Mouse (Mus musculus): ENCODE measurements around the gene Ppm1n. TPM values are rescaled to one million over a fixed set of nuclear protein-coding genes. Genes with fewer than 3 reads are reported as not detected.
A peak's percentile ranks its signal among the peaks of the same experiment; 100 is the strongest.

Ppm1n gene
- polyA plus RNA-seq, 1 experiment: 0.30 TPM

DNA sequence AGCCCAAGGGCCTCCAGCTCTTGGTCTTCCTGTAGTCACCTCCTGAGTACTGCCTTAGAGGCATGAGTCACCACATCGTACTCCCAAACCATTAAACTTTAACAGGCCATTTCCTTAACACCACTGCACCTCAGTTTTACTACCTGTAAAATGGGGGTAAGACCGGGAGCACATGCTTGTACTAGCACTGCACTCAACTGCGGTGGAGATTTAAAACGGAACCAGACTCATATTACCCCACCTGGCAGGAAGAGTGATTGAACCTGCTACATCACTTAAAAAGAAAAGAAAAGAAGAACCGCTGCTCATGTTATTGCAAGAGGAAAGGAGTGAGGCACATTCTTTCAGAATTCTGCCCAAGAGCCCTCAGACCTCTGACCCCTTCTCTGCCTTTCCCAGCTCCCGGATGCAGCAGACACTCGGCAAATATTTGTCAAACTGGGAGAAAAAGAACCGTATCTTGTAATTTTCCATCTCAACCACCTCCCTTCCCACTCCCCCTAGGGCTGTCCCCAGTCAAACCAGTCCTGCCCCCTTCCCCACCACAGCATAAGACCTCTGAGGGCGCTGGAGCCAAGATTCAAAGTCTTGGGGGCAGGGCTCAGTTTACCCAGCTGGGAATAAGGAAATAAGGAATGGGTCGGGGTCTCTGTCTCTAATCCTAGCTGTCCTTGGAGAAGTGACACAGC lies 10.7 kb downstream of the Ppm1n start:
- H3K36me3 ChIP-seq (ENCODE audit: control insufficient read depth, insufficient read depth, low read length): no peaks in the 10 kb centered on the region
- no peaks in the 10 kb centered on the region for H3K27me3 ChIP-seq (ENCODE audit: control insufficient read depth, insufficient read depth, low read length)
- H3K27ac ChIP-seq (ENCODE audit: control insufficient read depth, insufficient read depth, low read depth, low read length): peak overlapping the region; percentile 0; the same call in 1 of the 2 replicates
- peaks cover 26% of the 10 kb centered on the region for H3K4me1 ChIP-seq (ENCODE audit: control insufficient read depth, insufficient read depth, low read length)
- TF ChIP-seq CTCF (IDR thresholded peaks at IDR 0.05; ENCODE audit: control insufficient read depth, insufficient read depth, insufficient replicate concordance, low read depth, low read length) (no peak), POLR2A (IDR thresholded peaks at IDR 0.05; ENCODE audit: control insufficient read depth, low read depth, low read length) (no peak)
- 0 out of 2 replicates have a peak overlapping the region, but pooled peaks have one; percentile 1 for H3K4me3 ChIP-seq (ENCODE audit: control insufficient read depth, low read depth, low read length)

DNA sequence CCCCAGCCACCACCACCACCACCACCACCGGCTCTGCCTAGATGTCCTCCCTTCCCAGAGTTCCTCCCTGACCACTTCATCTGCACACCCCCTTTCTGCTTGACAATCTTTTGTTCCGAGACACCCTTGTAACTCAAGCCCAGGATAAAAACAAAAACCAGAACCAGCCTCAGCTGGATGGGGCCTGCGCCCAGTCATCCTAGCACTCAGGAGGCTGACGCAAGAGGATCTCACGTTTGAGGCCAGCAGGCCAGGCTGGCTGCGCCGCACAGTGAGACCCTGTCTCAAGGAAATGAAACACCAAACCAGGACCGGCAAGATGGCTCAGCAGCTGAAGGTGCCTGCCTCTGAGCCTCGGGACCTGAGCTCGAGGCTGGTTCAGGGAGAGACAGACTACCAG lies 12.8 kb downstream of the Ppm1n start:
- Histone ChIP-seq H3K4me1 (ENCODE audit: control insufficient read depth, insufficient read depth, low read length) (peaks cover 20% of the 10 kb centered on the region), H3K36me3 (ENCODE audit: control insufficient read depth, insufficient read depth, low read length) (no peaks in the 10 kb centered on the region), H3K4me3 (ENCODE audit: control insufficient read depth, low read depth, low read length) (no peak overlapping the region), H3K27me3 (ENCODE audit: control insufficient read depth, insufficient read depth, low read length) (no peaks in the 10 kb centered on the region), H3K27ac (ENCODE audit: control insufficient read depth, insufficient read depth, low read depth, low read length) (no peak overlapping the region)
- no peak for TF ChIP-seq POLR2A (IDR thresholded peaks at IDR 0.05; ENCODE audit: control insufficient read depth, low read depth, low read length)
- TF ChIP-seq CTCF (IDR thresholded peaks at IDR 0.05; ENCODE audit: control insufficient read depth, insufficient read depth, insufficient replicate concordance, low read depth, low read length): no peak

DNA sequence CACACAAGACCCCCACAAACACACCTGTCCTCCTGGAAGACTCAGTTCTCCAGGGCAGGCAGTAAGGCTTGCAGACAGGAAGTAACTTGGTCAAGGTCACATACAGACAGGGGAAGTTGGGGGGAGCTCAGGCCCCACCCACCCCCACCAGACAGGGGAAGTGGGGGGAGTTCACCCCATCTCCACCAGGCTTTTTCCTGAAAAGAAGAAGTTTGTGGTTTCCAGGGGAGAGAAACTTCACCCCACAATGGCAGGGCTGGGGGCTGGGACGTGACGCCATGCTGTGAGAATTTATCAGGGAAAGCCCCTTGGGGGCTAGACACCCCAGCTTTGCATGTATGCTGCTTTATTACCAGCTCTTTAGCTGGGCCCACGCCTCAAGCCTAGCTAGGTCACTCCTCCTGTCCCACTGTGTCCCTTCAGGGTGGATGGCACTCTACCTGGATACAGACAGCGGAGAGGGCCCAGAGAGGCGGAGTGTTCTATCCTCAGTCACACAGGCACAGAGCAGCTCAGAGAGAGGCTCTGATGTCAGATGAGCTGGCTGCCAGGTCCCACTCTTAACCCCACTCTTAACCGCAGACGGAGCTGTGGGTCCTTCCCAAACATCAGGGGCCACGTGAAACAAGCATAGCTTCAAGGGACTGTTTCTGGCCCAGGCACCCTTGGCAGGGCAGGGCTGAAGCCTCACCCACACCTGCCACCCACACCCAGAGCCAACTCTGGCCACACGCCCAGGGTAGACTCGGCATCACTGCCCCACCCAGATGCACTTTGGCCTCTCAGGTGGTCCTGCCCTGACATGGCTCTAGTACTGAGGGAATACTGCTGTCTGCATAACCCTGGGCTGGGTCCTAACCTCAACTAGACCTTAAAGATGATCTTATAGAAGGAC lies 13.7 kb downstream of the Ppm1n start:
- Histone ChIP-seq H3K27ac (ENCODE audit: control insufficient read depth, insufficient read depth, low read depth, low read length) (no peak overlapping the region), H3K27me3 (ENCODE audit: control insufficient read depth, insufficient read depth, low read length) (no peaks in the 10 kb centered on the region), H3K4me3 (ENCODE audit: control insufficient read depth, low read depth, low read length) (no peak overlapping the region), H3K4me1 (ENCODE audit: control insufficient read depth, insufficient read depth, low read length) (peaks cover 12% of the 10 kb centered on the region), H3K36me3 (ENCODE audit: control insufficient read depth, insufficient read depth, low read length) (no peaks in the 10 kb centered on the region)
- TF ChIP-seq CTCF (IDR thresholded peaks at IDR 0.05; ENCODE audit: control insufficient read depth, insufficient read depth, insufficient replicate concordance, low read depth, low read length) (no peak), POLR2A (IDR thresholded peaks at IDR 0.05; ENCODE audit: control insufficient read depth, low read depth, low read length) (no peak)

DNA sequence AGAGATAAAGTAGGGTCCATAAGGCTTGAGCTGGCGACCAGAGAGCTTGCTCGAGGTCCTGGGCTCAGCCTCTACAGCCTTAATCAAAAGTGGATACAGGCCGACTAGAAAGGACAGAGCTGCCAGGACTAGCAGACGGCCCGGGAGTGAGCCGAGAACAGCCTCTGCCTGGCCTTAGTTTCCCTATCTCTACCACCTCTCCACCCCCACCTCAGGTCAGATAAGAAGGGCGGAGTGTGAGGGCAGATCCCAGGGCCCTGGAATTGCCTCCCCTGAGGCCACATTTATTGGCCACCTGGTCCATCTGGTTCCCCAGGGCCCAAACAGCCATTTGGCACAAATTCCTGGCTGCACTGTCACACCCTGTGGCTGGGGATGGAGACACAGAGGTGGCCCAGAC lies 14.7 kb downstream of the Ppm1n start:
- no peak overlapping the region for H3K4me3 ChIP-seq (ENCODE audit: control insufficient read depth, low read depth, low read length)
- no peak overlapping the region for H3K27ac ChIP-seq (ENCODE audit: control insufficient read depth, insufficient read depth, low read depth, low read length)
- no peaks in the 10 kb centered on the region for H3K27me3 ChIP-seq (ENCODE audit: control insufficient read depth, insufficient read depth, low read length)
- H3K4me1 ChIP-seq (ENCODE audit: control insufficient read depth, insufficient read depth, low read length): peaks cover 4% of the 10 kb centered on the region; the same call in 1 of the 2 replicates
- no peaks in the 10 kb centered on the region for H3K36me3 ChIP-seq (ENCODE audit: control insufficient read depth, insufficient read depth, low read length)
- TF ChIP-seq POLR2A (IDR thresholded peaks at IDR 0.05; ENCODE audit: control insufficient read depth, low read depth, low read length) (no peak), CTCF (IDR thresholded peaks at IDR 0.05; ENCODE audit: control insufficient read depth, insufficient read depth, insufficient replicate concordance, low read depth, low read length) (no peak)

DNA sequence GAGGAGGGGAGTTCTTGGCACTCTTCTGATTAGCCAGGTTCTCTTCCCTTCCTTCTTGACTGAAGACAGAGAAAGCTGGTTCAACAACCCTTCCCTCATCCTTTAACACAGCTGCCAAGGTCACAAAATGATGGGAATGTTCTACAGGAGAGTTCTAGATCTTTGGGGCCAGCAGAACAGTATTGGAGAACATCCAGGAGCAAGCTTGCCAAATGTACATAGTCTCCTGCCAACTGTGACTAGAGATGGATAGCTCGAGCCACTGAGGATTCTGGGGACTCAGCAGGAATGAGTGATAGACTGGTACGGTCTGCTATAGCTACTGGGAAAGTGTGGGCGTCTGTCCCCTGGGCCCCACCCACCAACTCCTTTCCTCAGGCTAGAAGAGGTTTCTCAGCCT lies 21.5 kb downstream of the Ppm1n start:
- Histone ChIP-seq H3K27ac (ENCODE audit: control insufficient read depth, insufficient read depth, low read depth, low read length) (peak overlapping the region; percentile 23; the same call in 1 of the 2 replicates), H3K4me1 (ENCODE audit: control insufficient read depth, insufficient read depth, low read length) (peaks cover 12% of the 10 kb centered on the region), H3K36me3 (ENCODE audit: control insufficient read depth, insufficient read depth, low read length) (no peaks in the 10 kb centered on the region), H3K27me3 (ENCODE audit: control insufficient read depth, insufficient read depth, low read length) (no peaks in the 10 kb centered on the region), H3K4me3 (ENCODE audit: control insufficient read depth, low read depth, low read length) (peak overlapping the region; percentile 88)
- no peak for TF ChIP-seq CTCF (IDR thresholded peaks at IDR 0.05; ENCODE audit: control insufficient read depth, insufficient read depth, insufficient replicate concordance, low read depth, low read length)
- TF ChIP-seq POLR2A (IDR thresholded peaks at IDR 0.05; ENCODE audit: control insufficient read depth, low read depth, low read length): no peak

DNA sequence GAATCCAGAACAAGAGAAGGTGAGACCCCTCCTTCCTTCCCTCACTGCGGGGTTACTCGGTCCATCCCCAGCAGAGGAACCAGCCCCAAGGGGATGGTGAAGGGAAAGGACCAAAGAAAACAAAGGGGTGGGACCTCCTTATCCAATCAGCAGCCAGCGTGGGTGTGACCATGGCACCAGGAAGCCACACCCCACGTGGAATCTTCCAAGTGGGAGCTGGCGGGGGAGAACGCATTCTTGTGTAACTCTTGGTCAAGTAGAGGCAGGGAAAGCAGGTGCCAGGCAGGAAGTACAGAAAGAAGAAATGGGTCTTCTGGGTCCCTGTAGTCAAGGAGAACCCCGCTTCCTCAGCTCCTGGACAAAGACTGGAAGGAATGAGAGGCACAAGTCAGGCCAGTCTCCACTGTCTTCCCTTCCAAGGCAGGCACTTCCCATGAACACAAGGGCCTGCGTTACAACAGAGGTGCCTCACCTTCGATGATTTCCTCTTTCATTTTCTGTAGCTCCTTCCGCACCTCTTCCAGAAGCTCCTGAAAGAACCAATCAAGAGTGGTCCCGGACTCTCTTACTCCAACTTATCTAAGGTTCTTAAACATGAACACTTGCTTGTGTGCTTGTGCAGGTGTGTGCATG lies 22.4 kb downstream of the Ppm1n start:
- peak overlapping the region; percentile 88 for H3K4me3 ChIP-seq (ENCODE audit: control insufficient read depth, low read depth, low read length)
- H3K27me3 ChIP-seq (ENCODE audit: control insufficient read depth, insufficient read depth, low read length): no peaks in the 10 kb centered on the region
- no peaks in the 10 kb centered on the region for H3K36me3 ChIP-seq (ENCODE audit: control insufficient read depth, insufficient read depth, low read length)
- peak overlapping the region; percentile 33; the same call in 1 of the 2 replicates for H3K27ac ChIP-seq (ENCODE audit: control insufficient read depth, insufficient read depth, low read depth, low read length)
- H3K4me1 ChIP-seq (ENCODE audit: control insufficient read depth, insufficient read depth, low read length): peaks cover 12% of the 10 kb centered on the region
- TF ChIP-seq CTCF (IDR thresholded peaks at IDR 0.05; ENCODE audit: control insufficient read depth, insufficient read depth, insufficient replicate concordance, low read depth, low read length) (no peak), POLR2A (IDR thresholded peaks at IDR 0.05; ENCODE audit: control insufficient read depth, low read depth, low read length) (peak; percentile 50; the same call in 1 of the 2 replicates)

DNA sequence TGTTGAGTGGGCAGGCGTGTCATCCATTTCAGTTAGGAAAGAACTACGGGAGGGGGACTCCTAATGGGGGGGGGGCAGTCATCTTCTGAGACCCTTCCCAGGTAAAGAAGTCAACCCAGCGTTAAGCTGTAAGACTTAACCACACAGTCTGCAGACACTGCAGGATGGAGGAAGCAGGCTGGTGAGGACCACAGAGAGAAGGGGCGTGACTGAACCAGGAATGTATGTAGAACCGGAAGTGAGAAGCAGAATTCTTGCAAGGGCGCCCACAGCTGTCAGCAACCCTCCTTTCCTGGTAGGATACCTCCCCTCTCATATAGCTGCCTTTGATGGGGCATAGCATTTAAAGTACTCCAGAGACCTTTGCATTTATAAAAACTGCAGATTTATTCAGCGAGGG lies 23.3 kb downstream of the Ppm1n start:
- Histone ChIP-seq H3K4me1 (ENCODE audit: control insufficient read depth, insufficient read depth, low read length) (peaks cover 12% of the 10 kb centered on the region), H3K4me3 (ENCODE audit: control insufficient read depth, low read depth, low read length) (peak overlapping the region; percentile 67), H3K27me3 (ENCODE audit: control insufficient read depth, insufficient read depth, low read length) (no peaks in the 10 kb centered on the region), H3K27ac (ENCODE audit: control insufficient read depth, insufficient read depth, low read depth, low read length) (no peak overlapping the region), H3K36me3 (ENCODE audit: control insufficient read depth, insufficient read depth, low read length) (no peaks in the 10 kb centered on the region)
- no peak for TF ChIP-seq POLR2A (IDR thresholded peaks at IDR 0.05; ENCODE audit: control insufficient read depth, low read depth, low read length)
- no peak for TF ChIP-seq CTCF (IDR thresholded peaks at IDR 0.05; ENCODE audit: control insufficient read depth, insufficient read depth, insufficient replicate concordance, low read depth, low read length)
